Mouse (Mus musculus): Measurements from ENCODE around the gene Sdk2.

Gene Sdk2

GRCm38 (mm10) chr11:113777878-113778464, 288.9 kb downstream of the Sdk2 start:
- ChIA-PET CTCF (interaction anchor here (0.6 to 1.4 kb wide), 8 partner anchors 11 to 344 kb away, joined by 3 to 7 read pairs (median 4); no protein-coding TSS in a partner anchor), POLR2A (interaction anchor here in 2 of 4 experiments (0.6 to 3.5 kb wide), 13 partner anchors 11 to 486 kb away, joined by 3 to 15 read pairs (median 6); partner anchors contain the start of genes Cdc42ep4 (in 2 of the 2) and Cpsf4l (in 1 of the 2))

GRCm38 (mm10) chr11:113776851-113777511, 289.9 kb downstream of the Sdk2 start:
- ChIA-PET CTCF (interaction anchor here in 3 of 4 experiments (0.6 to 2.0 kb wide), 4 partner anchors 25 to 149 kb away, joined by 3 to 5 read pairs (median 4); partner anchors contain the start of gene Cdc42ep4 (in 1 of the 3)), POLR2A (interaction anchor here in 2 of 4 experiments (0.8 to 3.5 kb wide), 7 partner anchors 10 to 67 kb away, joined by 3 to 14 read pairs (median 8); partner anchors contain the start of genes Cdc42ep4 (in 2 of the 2) and Cpsf4l (in 1 of the 2))

GRCm38 (mm10) chr11:113774773-113775172, 292.1 kb downstream of the Sdk2 start:
- ChIA-PET CTCF (interaction anchor here in 2 of 4 experiments (0.6 kb wide), 2 partner anchors 32 to 363 kb away, joined by 3 to 5 read pairs; no protein-coding TSS in a partner anchor), POLR2A (interaction anchor here in 2 of 4 experiments (0.6 to 1.4 kb wide), 4 partner anchors 14 to 65 kb away, joined by 4 to 6 read pairs (median 4); partner anchors contain the start of gene Cpsf4l (in 1 of the 2))

- POLR2A ChIA-PET: interaction anchor here in 3 of 4 experiments (0.6 to 1.4 kb wide), 4 partner anchors 10 to 294 kb away, joined by 3 to 11 read pairs (median 6); no protein-coding TSS in a partner anchor
Measured at GRCm38 (mm10) chr11:113773191-113773590, 293.7 kb downstream of the Sdk2 start.

GRCm38 (mm10) chr11:113771187-113771586, 295.7 kb downstream of the Sdk2 start:
- ChIA-PET POLR2A (interaction anchor here in 1 of 4 experiments (0.8 kb wide), 1 partner anchor 20 kb away, joined by 4 read pairs; the partner anchor contains the start of gene Cdc42ep4), CTCF (no interaction called here)

More at GRCm38 (mm10) chr11:113773191-113773590, 293.7 kb downstream of the Sdk2 start:
- CTCF ChIA-PET: interaction anchor here in 1 of 4 experiments (1.1 to 1.4 kb wide), 2 partner anchors 35 to 90 kb away, joined by 3 read pairs; no protein-coding TSS in a partner anchor

GRCm38 (mm10) chr11:113768356-113768755, 298.5 kb downstream of the Sdk2 start:
- CTCF ChIA-PET: interaction anchor here in 3 of 4 experiments (0.6 to 2.1 kb wide), 3 partner anchors 43 to 156 kb away, joined by 3 to 6 read pairs (median 5); no protein-coding TSS in a partner anchor
- POLR2A ChIA-PET: interaction anchor here in 2 of 4 experiments (0.8 to 7.7 kb wide), 5 partner anchors 13 to 53 kb away, joined by 3 to 92 read pairs (median 5); partner anchors contain the start of gene Cdc42ep4 (in 2 of the 2)

GRCm38 (mm10) chr11:113767285-113767684, 299.6 kb downstream of the Sdk2 start:
- CTCF ChIA-PET: interaction anchor here in 3 of 4 experiments (0.6 to 2.1 kb wide), 5 partner anchors 11 to 677 kb away, joined by 3 to 6 read pairs (median 4); no protein-coding TSS in a partner anchor

GRCm38 (mm10) chr11:113766284-113766985, 300.4 kb downstream of the Sdk2 start:
- ChIA-PET POLR2A (interaction anchor here (0.5 to 7.7 kb wide), 20 partner anchors 9 to 473 kb away, joined by 3 to 92 read pairs (median 3); partner anchors contain the start of genes Cdc42ep4 (in 3 of the 4) and Cpsf4l (in 1 of the 4)), CTCF (interaction anchor here (0.5 to 2.1 kb wide), 9 partner anchors 11 to 678 kb away, joined by 3 to 6 read pairs (median 3); partner anchors contain the start of gene Cog1 (in 1 of the 4))

More at GRCm38 (mm10) chr11:113767285-113767684, 299.6 kb downstream of the Sdk2 start:
- POLR2A ChIA-PET: interaction anchor here (0.6 to 7.7 kb wide), 13 partner anchors 10 to 58 kb away, joined by 3 to 92 read pairs (median 7); partner anchors contain the start of genes Cdc42ep4 (in 3 of the 4) and Cpsf4l (in 1 of the 4)

GRCm38 (mm10) chr11:113764132-113764849, 302.6 kb downstream of the Sdk2 start:
- POLR2A ChIA-PET: interaction anchor here (0.8 to 7.7 kb wide), 15 partner anchors 9 to 102 kb away, joined by 3 to 92 read pairs (median 4); partner anchors contain the start of gene Cdc42ep4 (in 4 of the 4)
- CTCF ChIA-PET: interaction anchor here (0.5 to 2.5 kb wide), 4 partner anchors 47 to 280 kb away, joined by 3 to 10 read pairs (median 4); no protein-coding TSS in a partner anchor

GRCm38 (mm10) chr11:113763449-113763848, 303.4 kb downstream of the Sdk2 start:
- POLR2A ChIA-PET: interaction anchor here (0.6 to 7.7 kb wide), 14 partner anchors 8 to 101 kb away, joined by 3 to 92 read pairs (median 4); partner anchors contain the start of gene Cdc42ep4 (in 4 of the 4)
- CTCF ChIA-PET: interaction anchor here in 3 of 4 experiments (0.9 to 2.5 kb wide), 4 partner anchors 47 to 280 kb away, joined by 3 to 10 read pairs (median 4); no protein-coding TSS in a partner anchor

- ChIA-PET POLR2A (interaction anchor here in 2 of 4 experiments (0.7 to 7.7 kb wide), 3 partner anchors 10 to 82 kb away, joined by 3 to 92 read pairs (median 51); partner anchors contain the start of gene Cdc42ep4 (in 2 of the 2)), CTCF (interaction anchor here in 1 of 4 experiments (0.6 to 2.5 kb wide), 2 partner anchors 23 to 49 kb away, joined by 3 to 10 read pairs; no protein-coding TSS in a partner anchor)
Measured at GRCm38 (mm10) chr11:113762136-113762797, 304.6 kb downstream of the Sdk2 start.

GRCm38 (mm10) chr11:113761646-113762045, 305.2 kb downstream of the Sdk2 start:
- POLR2A ChIA-PET: interaction anchor here in 2 of 4 experiments (7.6 to 7.7 kb wide), 2 partner anchors 10 to 12 kb away, joined by 51 to 92 read pairs; partner anchors contain the start of gene Cdc42ep4 (in 2 of the 2)
- CTCF ChIA-PET: interaction anchor here in 1 of 4 experiments (0.6 kb wide), 1 partner anchor 24 kb away, joined by 3 read pairs; no protein-coding TSS in a partner anchor

GRCm38 (mm10) chr11:113760476-113760875, 306.4 kb downstream of the Sdk2 start:
- ChIA-PET CTCF (interaction anchor here in 2 of 4 experiments (1.0 to 1.2 kb wide), 2 partner anchors 51 kb away, joined by 3 to 4 read pairs; no protein-coding TSS in a partner anchor), POLR2A (interaction anchor here in 3 of 4 experiments (0.8 to 1.6 kb wide), 6 partner anchors 9 to 51 kb away, joined by 3 to 8 read pairs (median 3); partner anchors contain the start of genes Cdc42ep4 (in 3 of the 3) and Cpsf4l (in 2 of the 3))

- CTCF ChIA-PET: no interaction called here
- POLR2A ChIA-PET: interaction anchor here in 2 of 4 experiments (0.5 to 5.4 kb wide), 4 partner anchors 18 to 801 kb away, joined by 3 to 27 read pairs (median 4); partner anchors contain the start of gene Cpsf4l (in 1 of the 2)
Measured at GRCm38 (mm10) chr11:113758851-113759250, 308.0 kb downstream of the Sdk2 start.

GRCm38 (mm10) chr11:113756578-113756977, 310.3 kb downstream of the Sdk2 start:
- ChIA-PET POLR2A (interaction anchor here in 2 of 4 experiments (0.7 to 5.4 kb wide), 7 partner anchors 9 to 737 kb away, joined by 3 to 27 read pairs (median 4); partner anchors contain the start of gene Cpsf4l (in 2 of the 2)), CTCF (interaction anchor here in 2 of 4 experiments (0.6 kb wide), 2 partner anchors 13 to 46 kb away, joined by 3 read pairs; no protein-coding TSS in a partner anchor)

All from embryonic stem cell, embryonic (primary cell).